14 mouse cellular contexts compared by ENCODE assay signal in genomic region chr15:7899286-7899685, GRCm38 (mm10).
A peak's percentile ranks its signal among the peaks of the same experiment; 100 is the strongest.
DNase-seq lines count a peak whose midpoint lies in the region; ATAC-seq and TF ChIP-seq lines count a peak whose summit lies in the region.
"Had no signal": no experiment of that assay in that cellular context is flagged by ENCODE, and none has a peak within 500 bp of the region (broad histone marks: within the 10 kb centered on the region; RNA-seq: fewer than 3 reads in every experiment).

No protein-coding gene starts in this region.

- ATAC-seq in hindbrain, postnatal 0 days = no peak
- no peak for ATAC-seq in hindbrain, embryonic 16.5 days
- ATAC-seq: forebrain, embryonic 15.5 days had no signal

- WGBS in hindbrain, postnatal 0 days = 96% methylated on average over 6 of the region's 6 CpGs
- WGBS in hindbrain, embryonic 16.5 days = 96% methylated on average over 6 of the region's 6 CpGs
- 95% methylated on average over 6 of the region's 6 CpGs for WGBS in cerebellum, adult 2 months

- no peaks in the 10 kb centered on the region for H3K27me3 ChIP-seq in hindbrain, postnatal 0 days (ENCODE audit: insufficient read depth, low read length)
- H3K27me3 ChIP-seq in hindbrain, embryonic 16.5 days (replicated peaks; ENCODE audit: control insufficient read depth, insufficient read depth, low read length) = no peaks in the 10 kb centered on the region
- no peaks in the 10 kb centered on the region for H3K27me3 ChIP-seq in testis, adult 2 months (ENCODE audit: control insufficient read depth, insufficient read depth, low read length)
- H3K27me3 ChIP-seq in cerebellum, adult 2 months (ENCODE audit: control insufficient read depth, insufficient read depth, low read length) = no peaks in the 10 kb centered on the region
- H3K27me3 ChIP-seq: embryonic facial prominence, embryonic 13.5 days; forebrain, embryonic 15.5 days had no signal

- H3K27ac ChIP-seq in hindbrain, postnatal 0 days = no peak overlapping the region
- H3K27ac ChIP-seq in hindbrain, embryonic 16.5 days (ENCODE audit: low read depth, low read length) = no peak overlapping the region
- H3K27ac ChIP-seq in testis, adult 2 months (ENCODE audit: control insufficient read depth, insufficient read depth, low read depth, low read length) = no peak overlapping the region
- H3K27ac ChIP-seq in cerebellum, adult 2 months (ENCODE audit: insufficient read depth, low read length) = no peak overlapping the region
- H3K27ac ChIP-seq: embryonic facial prominence, embryonic 13.5 days; forebrain, embryonic 15.5 days; hindbrain, embryonic 10.5 days had no signal

- H3K9ac ChIP-seq in hindbrain, postnatal 0 days (replicated peaks; ENCODE audit: low read length) = no peak overlapping the region
- H3K9ac ChIP-seq in hindbrain, embryonic 16.5 days (ENCODE audit: low read depth, low read length) = no peak overlapping the region
- H3K9ac ChIP-seq: embryonic facial prominence, embryonic 13.5 days; forebrain, embryonic 15.5 days had no signal

- TF ChIP-seq CTCF in hindbrain, postnatal 0 days (IDR thresholded peaks at IDR 0.05; ENCODE audit: low read depth) = peak; percentile 46
- TF ChIP-seq CTCF in testis, adult 2 months (IDR thresholded peaks at IDR 0.05; ENCODE audit: control insufficient read depth, insufficient read depth, insufficient replicate concordance, low read depth, low read length) = peak; percentile 31; the same call in 1 of the 2 replicates
- TF ChIP-seq CTCF in cerebellum, adult 2 months (IDR thresholded peaks at IDR 0.05; ENCODE audit: borderline replicate concordance, insufficient read depth, low read depth, low read length) = no peak; the same call in 1 of the 2 replicates

- H3K4me3 ChIP-seq in hindbrain, postnatal 0 days (ENCODE audit: low read length) = no peak overlapping the region
- no peak overlapping the region for H3K4me3 ChIP-seq in hindbrain, embryonic 16.5 days (ENCODE audit: low read length)
- H3K4me3 ChIP-seq in testis, adult 2 months (ENCODE audit: control insufficient read depth, low read depth, low read length) = no peak overlapping the region
- no peak overlapping the region for H3K4me3 ChIP-seq in cerebellum, adult 2 months (replicated peaks; ENCODE audit: insufficient read depth, low read depth, low read length)
- H3K4me3 ChIP-seq: embryonic facial prominence, embryonic 13.5 days; forebrain, embryonic 15.5 days; hindbrain, embryonic 10.5 days had no signal

- H3K4me1 ChIP-seq in hindbrain, postnatal 0 days (ENCODE audit: insufficient read depth, low read length) = no peaks in the 10 kb centered on the region
- no peaks in the 10 kb centered on the region for H3K4me1 ChIP-seq in hindbrain, embryonic 16.5 days (ENCODE audit: control insufficient read depth, insufficient read depth, low read depth, low read length)
- no peaks in the 10 kb centered on the region; the same call in 1 of the 2 replicates for H3K4me1 ChIP-seq in testis, adult 2 months (ENCODE audit: control insufficient read depth, insufficient read depth, low read length)
- no peaks in the 10 kb centered on the region for H3K4me1 ChIP-seq in cerebellum, adult 2 months (ENCODE audit: control insufficient read depth, insufficient read depth, low read length)
- H3K4me1 ChIP-seq: forebrain, embryonic 15.5 days; hindbrain, embryonic 10.5 days had no signal

- no peaks in the 10 kb centered on the region for H3K9me3 ChIP-seq in hindbrain, postnatal 0 days (ENCODE audit: low read length)
- no peaks in the 10 kb centered on the region; the same call in 1 of the 2 replicates for H3K9me3 ChIP-seq in hindbrain, embryonic 16.5 days (ENCODE audit: control insufficient read depth, low read length)
- H3K9me3 ChIP-seq: embryonic facial prominence, embryonic 13.5 days; forebrain, embryonic 15.5 days; hindbrain, embryonic 10.5 days had no signal

- no peak for TF ChIP-seq POLR2A in testis, adult 2 months (IDR thresholded peaks at IDR 0.05; ENCODE audit: control insufficient read depth, low read depth, low read length)
- no peak for TF ChIP-seq POLR2A in cerebellum, adult 2 months (IDR thresholded peaks at IDR 0.05; ENCODE audit: borderline replicate concordance, insufficient read depth, low read length)

- DNase-seq in hindbrain, postnatal 0 days (ENCODE audit: low spot score) = no peak
- DNase-seq in testis, postnatal 10 days (ENCODE audit: low spot score) = no peak
- DNase-seq in WW6 (ENCODE audit: low read depth, low spot score) = peak; percentile 3
- DNase-seq in thymus, postnatal 25 days = peak; percentile 12
- no peak for DNase-seq in cerebellum, adult 2 months
- no peak for DNase-seq in c-Kit-positive CD71-positive TER-119-positive erythroid progenitor cells, embryonic 14.5 days (ENCODE audit: low spot score)
- DNase-seq: cerebellum, adult 9-11 months; kidney, postnatal 10 days; spleen, adult 18-20 months had no signal

- H3K4me2 ChIP-seq in hindbrain, postnatal 0 days (ENCODE audit: low read depth, low read length) = no peak overlapping the region
- H3K4me2 ChIP-seq in hindbrain, embryonic 16.5 days (ENCODE audit: low read length) = no peak overlapping the region
- H3K4me2 ChIP-seq: embryonic facial prominence, embryonic 13.5 days; forebrain, embryonic 15.5 days had no signal

- no peaks in the 10 kb centered on the region; the same call in 1 of the 2 replicates for H3K36me3 ChIP-seq in hindbrain, postnatal 0 days (ENCODE audit: insufficient read depth, low read length)
- H3K36me3 ChIP-seq in hindbrain, embryonic 16.5 days (ENCODE audit: control insufficient read depth, insufficient read depth, low read length) = no peaks in the 10 kb centered on the region
- no peaks in the 10 kb centered on the region for H3K36me3 ChIP-seq in testis, adult 2 months (ENCODE audit: control insufficient read depth, insufficient read depth, low read length)
- H3K36me3 ChIP-seq: embryonic facial prominence, embryonic 13.5 days; forebrain, embryonic 15.5 days; hindbrain, embryonic 10.5 days had no signal

Comparison
In these comparisons a context has a peak if more than half of its experiments do, and no peak if none do; other contexts are left out.
1. DNase-seq: peak in WW6 (single experiment) and thymus, postnatal 25 days (single experiment); none in hindbrain, postnatal 0 days (single experiment), testis, postnatal 10 days (single experiment), cerebellum, adult 2 months (0 of 2) and c-Kit-positive CD71-positive TER-119-positive erythroid progenitor cells, embryonic 14.5 days (single experiment).